ENCODE assay signal across 29 mouse cellular contexts in genomic region chr12:28909851-28910250, GRCm38 (mm10).
DNase-seq lines count a peak whose midpoint lies in the region; ATAC-seq and TF ChIP-seq lines count a peak whose summit lies in the region.
"Had no signal": no experiment of that assay in that cellular context is flagged by ENCODE, and none has a peak within 500 bp of the region (broad histone marks: within the 10 kb centered on the region; RNA-seq: fewer than 3 reads in every experiment).

No protein-coding gene starts in this region.

- H3K4me1 ChIP-seq in forebrain, embryonic 10.5 days = peaks cover 24% of the 10 kb centered on the region
- H3K4me1 ChIP-seq in forebrain, embryonic 16.5 days (replicated peaks; ENCODE audit: control insufficient read depth, insufficient read depth, low read length) = peaks cover 20% of the 10 kb centered on the region
- peaks cover 61% of the 10 kb centered on the region for H3K4me1 ChIP-seq in hindbrain, embryonic 13.5 days (replicated peaks)
- peaks cover 34% of the 10 kb centered on the region for H3K4me1 ChIP-seq in hindbrain, embryonic 12.5 days
- H3K4me1 ChIP-seq in hindbrain, embryonic 14.5 days (replicated peaks; ENCODE audit: control insufficient read depth, insufficient read depth, low read length) = peaks cover 35% of the 10 kb centered on the region
- peaks cover 33% of the 10 kb centered on the region for H3K4me1 ChIP-seq in midbrain, embryonic 15.5 days

- no peaks in the 10 kb centered on the region for H3K27me3 ChIP-seq in forebrain, embryonic 10.5 days (ENCODE audit: poor library complexity, severe bottlenecking)
- no peaks in the 10 kb centered on the region for H3K27me3 ChIP-seq in forebrain, embryonic 16.5 days (replicated peaks; ENCODE audit: control insufficient read depth, insufficient read depth, low read length)
- no peaks in the 10 kb centered on the region for H3K27me3 ChIP-seq in hindbrain, embryonic 13.5 days
- H3K27me3 ChIP-seq in hindbrain, embryonic 12.5 days = no peaks in the 10 kb centered on the region
- H3K27me3 ChIP-seq in hindbrain, embryonic 14.5 days (ENCODE audit: control insufficient read depth, insufficient read depth, low read length) = no peaks in the 10 kb centered on the region
- no peaks in the 10 kb centered on the region for H3K27me3 ChIP-seq in midbrain, embryonic 15.5 days (replicated peaks)
- H3K27me3 ChIP-seq: CH12.LX; embryonic facial prominence, embryonic 15.5 days; forebrain, embryonic 13.5 days; limb, embryonic 15.5 days; liver, embryonic 13.5 days had no signal

- H3K27ac ChIP-seq in forebrain, embryonic 10.5 days = peak overlapping the region; percentile 5; the same call in 1 of the 2 replicates
- H3K27ac ChIP-seq in forebrain, embryonic 16.5 days (ENCODE audit: low read length) = no peak overlapping the region
- H3K27ac ChIP-seq in hindbrain, embryonic 13.5 days = peak overlapping the region; percentile 73
- H3K27ac ChIP-seq in hindbrain, embryonic 12.5 days = no peak overlapping the region
- H3K27ac ChIP-seq in hindbrain, embryonic 14.5 days = peak overlapping the region; percentile 41
- H3K27ac ChIP-seq in midbrain, embryonic 15.5 days = 0 out of 2 replicates have a peak overlapping the region, but pooled peaks have one; percentile 39
- no peak overlapping the region for H3K27ac ChIP-seq in gastrocnemius, adult 2 months
- H3K27ac ChIP-seq: embryonic facial prominence, embryonic 15.5 days; layer of hippocampus, adult 2 months; limb, embryonic 15.5 days; liver, embryonic 13.5 days had no signal

- H3K36me3 ChIP-seq in forebrain, embryonic 10.5 days (replicated peaks) = no peaks in the 10 kb centered on the region
- no peaks in the 10 kb centered on the region for H3K36me3 ChIP-seq in forebrain, embryonic 16.5 days (ENCODE audit: control insufficient read depth, insufficient read depth)
- no peaks in the 10 kb centered on the region for H3K36me3 ChIP-seq in hindbrain, embryonic 13.5 days
- H3K36me3 ChIP-seq in hindbrain, embryonic 12.5 days = no peaks in the 10 kb centered on the region
- no peaks in the 10 kb centered on the region for H3K36me3 ChIP-seq in hindbrain, embryonic 14.5 days (replicated peaks; ENCODE audit: control insufficient read depth, insufficient read depth)
- H3K36me3 ChIP-seq in midbrain, embryonic 15.5 days (replicated peaks) = no peaks in the 10 kb centered on the region
- H3K36me3 ChIP-seq: embryonic facial prominence, embryonic 10.5 days; embryonic facial prominence, embryonic 15.5 days; heart, embryonic 12.5 days; limb, embryonic 15.5 days; liver, embryonic 13.5 days had no signal

- no peak overlapping the region for H3K4me2 ChIP-seq in forebrain, embryonic 16.5 days (ENCODE audit: low read length)
- no peak overlapping the region for H3K4me2 ChIP-seq in hindbrain, embryonic 13.5 days
- no peak overlapping the region for H3K4me2 ChIP-seq in hindbrain, embryonic 12.5 days (replicated peaks)
- no peak overlapping the region for H3K4me2 ChIP-seq in hindbrain, embryonic 14.5 days (replicated peaks)
- no peak overlapping the region for H3K4me2 ChIP-seq in midbrain, embryonic 15.5 days
- H3K4me2 ChIP-seq: embryonic facial prominence, embryonic 15.5 days; forebrain, embryonic 13.5 days; heart, embryonic 12.5 days; limb, embryonic 15.5 days; liver, embryonic 13.5 days had no signal

- no peak for DNase-seq in forebrain, embryonic 10.5 days (ENCODE audit: extremely low spot score, low spot score)
- DNase-seq in hindbrain, embryonic 14.5 days (ENCODE audit: low spot score) = no peak
- DNase-seq in gastrocnemius, adult 2 months = no peak
- no peak for DNase-seq in adrenal gland, adult 2 months
- DNase-seq: adrenal gland, adult 8-10 months; cerebellum, adult 8-10 months; cerebellum, postnatal 25 days; gastrocnemius, postnatal 14 days; heart, adult 18-20 months; heart, postnatal 4 days; kidney, adult 18-20 months; liver, embryonic 13.5 days; lung, adult 18-20 months; lung, postnatal 4 days; right cerebral cortex, postnatal 4 days had no signal

- ATAC-seq in forebrain, embryonic 16.5 days = no peak
- ATAC-seq in hindbrain, embryonic 13.5 days (ENCODE audit: low FRiP score) = no peak
- no peak for ATAC-seq in hindbrain, embryonic 12.5 days (ENCODE audit: low FRiP score)
- ATAC-seq in hindbrain, embryonic 14.5 days (ENCODE audit: low FRiP score) = no peak
- ATAC-seq in midbrain, embryonic 15.5 days (replicated peaks) = no peak
- ATAC-seq: activated CD4-positive, CD25-positive, alpha-beta regulatory T cell, adult 4 months; lung, postnatal 0 days had no signal

- no peak for TF ChIP-seq CTCF in gastrocnemius, adult 2 months (IDR thresholded peaks at IDR 0.05)

- no peak overlapping the region for H3K9ac ChIP-seq in forebrain, embryonic 16.5 days (replicated peaks; ENCODE audit: low read depth, low read length)
- no peak overlapping the region for H3K9ac ChIP-seq in hindbrain, embryonic 13.5 days
- no peak overlapping the region for H3K9ac ChIP-seq in hindbrain, embryonic 12.5 days
- H3K9ac ChIP-seq in hindbrain, embryonic 14.5 days = no peak overlapping the region; the same call in 1 of the 2 replicates
- H3K9ac ChIP-seq in midbrain, embryonic 15.5 days = no peak overlapping the region
- H3K9ac ChIP-seq: embryonic facial prominence, embryonic 15.5 days; forebrain, embryonic 13.5 days; heart, embryonic 12.5 days; limb, embryonic 15.5 days; liver, embryonic 13.5 days had no signal

- intact Hi-C loops in gastrocnemius, adult 2 months (cut with DNase I) = no loop called here

- 91% methylated on average over 5 of the region's 5 CpGs for WGBS in forebrain, embryonic 10.5 days
- 82% methylated on average over 5 of the region's 5 CpGs for WGBS in forebrain, embryonic 16.5 days
- 60% methylated on average over 5 of the region's 5 CpGs for WGBS in hindbrain, embryonic 13.5 days
- 63% methylated on average over 5 of the region's 5 CpGs for WGBS in hindbrain, embryonic 12.5 days
- WGBS in hindbrain, embryonic 14.5 days = 64% methylated on average over 5 of the region's 5 CpGs
- WGBS in midbrain, embryonic 15.5 days = 63% methylated on average over 5 of the region's 5 CpGs

- H3K9me3 ChIP-seq in forebrain, embryonic 10.5 days = no peaks in the 10 kb centered on the region
- H3K9me3 ChIP-seq in forebrain, embryonic 16.5 days (ENCODE audit: control insufficient read depth, low read length) = no peaks in the 10 kb centered on the region
- no peaks in the 10 kb centered on the region for H3K9me3 ChIP-seq in hindbrain, embryonic 13.5 days
- H3K9me3 ChIP-seq in hindbrain, embryonic 12.5 days (replicated peaks) = no peaks in the 10 kb centered on the region
- H3K9me3 ChIP-seq in hindbrain, embryonic 14.5 days (ENCODE audit: control insufficient read depth, low read length) = no peaks in the 10 kb centered on the region
- no peaks in the 10 kb centered on the region for H3K9me3 ChIP-seq in midbrain, embryonic 15.5 days
- H3K9me3 ChIP-seq: embryonic facial prominence, embryonic 10.5 days; embryonic facial prominence, embryonic 15.5 days; forebrain, embryonic 13.5 days; heart, embryonic 12.5 days; limb, embryonic 15.5 days; liver, embryonic 13.5 days; megakaryocyte, embryonic 14.5 days had no signal

- no peak overlapping the region for H3K4me3 ChIP-seq in forebrain, embryonic 10.5 days
- H3K4me3 ChIP-seq in forebrain, embryonic 16.5 days (replicated peaks; ENCODE audit: low read length) = no peak overlapping the region
- no peak overlapping the region for H3K4me3 ChIP-seq in hindbrain, embryonic 13.5 days
- H3K4me3 ChIP-seq in hindbrain, embryonic 12.5 days = no peak overlapping the region
- H3K4me3 ChIP-seq in hindbrain, embryonic 14.5 days (replicated peaks; ENCODE audit: low read length) = no peak overlapping the region
- no peak overlapping the region for H3K4me3 ChIP-seq in midbrain, embryonic 15.5 days
- no peak overlapping the region for H3K4me3 ChIP-seq in gastrocnemius, adult 2 months
- H3K4me3 ChIP-seq: embryonic facial prominence, embryonic 10.5 days; embryonic facial prominence, embryonic 15.5 days; forebrain, embryonic 13.5 days; heart, embryonic 12.5 days; layer of hippocampus, adult 2 months; limb, embryonic 15.5 days; liver, embryonic 13.5 days; megakaryocyte, embryonic 14.5 days had no signal

Comparison
In these comparisons a context has a peak if more than half of its experiments do, and no peak if none do; other contexts are left out.
1. H3K27ac ChIP-seq: peak in forebrain, embryonic 10.5 days (single experiment), hindbrain, embryonic 13.5 days (single experiment), hindbrain, embryonic 14.5 days (single experiment) and midbrain, embryonic 15.5 days (single experiment); none in forebrain, embryonic 16.5 days (single experiment), hindbrain, embryonic 12.5 days (single experiment) and gastrocnemius, adult 2 months (single experiment).